In genomic region chr3:133532806-133533205, GRCm38 (mm10) we compare ENCODE assay signal across 12 mouse cellular contexts.
"Had no signal": no experiment of that assay in that cellular context is flagged by ENCODE, and none has a peak within 500 bp of the region (broad histone marks: within the 10 kb centered on the region; RNA-seq: fewer than 3 reads in every experiment).

No protein-coding gene starts in this region.

- H3K4me3 ChIP-seq: limb, embryonic 15.5 days; liver, embryonic 12.5 days; midbrain, embryonic 13.5 days had no signal

- H3K9ac ChIP-seq: limb, embryonic 15.5 days; liver, embryonic 12.5 days; lung, embryonic 14.5 days; midbrain, embryonic 13.5 days had no signal

- H3K9me3 ChIP-seq: limb, embryonic 15.5 days; liver, embryonic 12.5 days; midbrain, embryonic 13.5 days had no signal

- H3K27me3 ChIP-seq: limb, embryonic 15.5 days; liver, embryonic 12.5 days; midbrain, embryonic 13.5 days had no signal

- H3K4me1 ChIP-seq: limb, embryonic 15.5 days had no signal

- ATAC-seq: liver, embryonic 12.5 days; midbrain, embryonic 13.5 days had no signal

- H3K4me2 ChIP-seq: limb, embryonic 15.5 days; liver, embryonic 12.5 days; lung, embryonic 14.5 days; midbrain, embryonic 13.5 days had no signal

- DNase-seq: kidney, adult 2 months; kidney, postnatal 10 days; lung, embryonic 14.5 days; lung, postnatal 10 days; right cerebral cortex, adult 18-20 months; right cerebral cortex, postnatal 25 days; thymus, postnatal 4 days had no signal

- H3K27ac ChIP-seq: limb, embryonic 15.5 days; liver, embryonic 12.5 days; macrophage; midbrain, embryonic 13.5 days; stomach, postnatal 0 days had no signal
